Mouse (Mus musculus) midbrain, embryonic 15.5 days (tissue): ENCODE data around the gene Clec12a. TPM values are rescaled to one million over a fixed set of nuclear protein-coding genes. Genes with fewer than 3 reads are reported as not detected.

Experiments used
- polyA plus RNA-seq: library from polyadenylated mRNA; unstranded; fragments of >200 nt; fragmentation: Nextera tagmentation; extraction: Ambion mirVana; gene quantifications from 2 replicates; pipeline ENCODE4 v1.2.1, GENCODE M21; 2015

Clec12a gene
- polyA plus RNA-seq, 1 experiment from 2014 or later, result 0.17 TPM

Other genes starting within 250 kb of the Clec12a start
- gene Clec2e, start 241.8 kb upstream of the Clec12a start, polyA plus RNA-seq, result not detected in 2 replicates
- gene Clec2d, start 162.1 kb upstream of the Clec12a start, polyA plus RNA-seq, result not detected in 2 replicates
- not detected in 2 replicates for gene Cd69, start 67.3 kb upstream of the Clec12a start, polyA plus RNA-seq
- not detected in 2 replicates for gene 4922502D21Rik, start 10.9 kb upstream of the Clec12a start, polyA plus RNA-seq
- gene Clec12b, start 43.2 kb downstream of the Clec12a start, polyA plus RNA-seq, result 0.14 and 0.37 TPM in 2 replicates
- 0.97 and 1.6 TPM in 2 replicates for gene Clec1b, start 54.6 kb downstream of the Clec12a start, polyA plus RNA-seq
- 0.19 and 0.35 TPM in 2 replicates for gene Clec9a, start 66.2 kb downstream of the Clec12a start, polyA plus RNA-seq
- gene Clec1a, start 109.3 kb downstream of the Clec12a start, polyA plus RNA-seq, result 1.6 TPM in 2 replicates
- not detected in 2 replicates for gene Olr1, start 164.5 kb downstream of the Clec12a start, polyA plus RNA-seq
- 0.32 TPM in 1 of 2 replicates, not detected in the other for gene Tmem52b, start 169.9 kb downstream of the Clec12a start, polyA plus RNA-seq
- gene Gabarapl1, start 190.5 kb downstream of the Clec12a start, polyA plus RNA-seq, result 201 TPM in 2 replicates
- not detected in 2 replicates for gene Klre1, start 235.2 kb downstream of the Clec12a start, polyA plus RNA-seq
- gene Klrd1, start 249.1 kb downstream of the Clec12a start, polyA plus RNA-seq, result not detected in 2 replicates